13 mouse cellular contexts compared by ENCODE assay signal in the genomic region with DNA sequence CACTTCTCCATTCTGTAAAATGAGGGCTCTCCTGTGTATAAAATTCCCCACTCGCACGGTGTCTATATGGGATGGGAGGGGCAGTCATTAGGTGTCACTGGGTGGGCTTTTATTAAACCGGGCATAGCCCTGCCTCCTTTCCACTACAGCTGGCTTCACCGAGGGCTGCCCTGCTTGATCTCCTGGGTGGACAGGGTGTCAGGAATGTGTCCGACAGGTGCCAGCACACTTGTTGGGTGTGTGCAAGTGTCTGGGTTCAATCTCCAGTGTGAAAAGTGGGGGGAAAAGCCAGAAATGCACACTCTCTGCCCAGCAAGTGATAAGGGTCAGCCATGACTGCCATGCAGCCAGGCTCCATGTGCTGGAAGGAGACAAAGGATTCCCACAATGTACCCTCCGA. TPM values are rescaled to one million over a fixed set of nuclear protein-coding genes. Genes with fewer than 3 reads are reported as not detected.
DNase-seq lines count a peak whose midpoint lies in the region; ATAC-seq and TF ChIP-seq lines count a peak whose summit lies in the region.
"Had no signal": no experiment of that assay in that cellular context is flagged by ENCODE, and none has a peak within 500 bp of the region (broad histone marks: within the 10 kb centered on the region; RNA-seq: fewer than 3 reads in every experiment).

No protein-coding gene starts in this region.

- H3K9me3 ChIP-seq in embryonic facial prominence, embryonic 12.5 days: no peaks in the 10 kb centered on the region
- H3K9me3 ChIP-seq in intestine, embryonic 15.5 days: no peaks in the 10 kb centered on the region
- H3K9me3 ChIP-seq in liver, embryonic 15.5 days (replicated peaks): no peaks in the 10 kb centered on the region
- no peaks in the 10 kb centered on the region for H3K9me3 ChIP-seq in hindbrain, embryonic 12.5 days (replicated peaks)
- H3K9me3 ChIP-seq: forebrain, embryonic 12.5 days had no signal

- H3K4me1 ChIP-seq in liver, adult 2 months (ENCODE audit: control insufficient read depth, insufficient read depth, low read length): peaks cover 45% of the 10 kb centered on the region
- peaks cover 35% of the 10 kb centered on the region for H3K4me1 ChIP-seq in embryonic facial prominence, embryonic 12.5 days
- H3K4me1 ChIP-seq in intestine, embryonic 15.5 days (replicated peaks): peaks cover 76% of the 10 kb centered on the region
- H3K4me1 ChIP-seq in liver, embryonic 15.5 days (replicated peaks): peaks cover 100% of the 10 kb centered on the region
- peaks cover 28% of the 10 kb centered on the region for H3K4me1 ChIP-seq in hindbrain, embryonic 12.5 days

- no peaks in the 10 kb centered on the region for H3K27me3 ChIP-seq in liver, adult 2 months (ENCODE audit: control insufficient read depth, insufficient read depth, low read length)
- no peaks in the 10 kb centered on the region for H3K27me3 ChIP-seq in embryonic facial prominence, embryonic 12.5 days
- H3K27me3 ChIP-seq in intestine, embryonic 15.5 days (replicated peaks): no peaks in the 10 kb centered on the region
- no peaks in the 10 kb centered on the region for H3K27me3 ChIP-seq in liver, embryonic 15.5 days
- peaks cover 2% of the 10 kb centered on the region; the same call in 1 of the 2 replicates for H3K27me3 ChIP-seq in hindbrain, embryonic 12.5 days
- H3K27me3 ChIP-seq: forebrain, embryonic 12.5 days had no signal

- peaks cover 68% of the 10 kb centered on the region for H3K79me2 ChIP-seq in liver, adult 2 months (ENCODE audit: control insufficient read depth, insufficient read depth, low read length)

- TF ChIP-seq POLR2A in liver, adult 2 months (IDR thresholded peaks at IDR 0.05; ENCODE audit: extremely low read depth, insufficient read depth, low read length): no peak

- H3K27ac ChIP-seq in liver, adult 2 months (replicated peaks; ENCODE audit: insufficient read depth, low read depth, low read length): peak overlapping the region; percentile 57; the same call in 1 of the 2 replicates
- H3K27ac ChIP-seq in embryonic facial prominence, embryonic 12.5 days: peak overlapping the region; percentile 75
- peak overlapping the region; percentile 67 for H3K27ac ChIP-seq in intestine, embryonic 15.5 days
- H3K27ac ChIP-seq in liver, embryonic 15.5 days (replicated peaks): peak overlapping the region; percentile 98
- H3K27ac ChIP-seq in hindbrain, embryonic 12.5 days: no peak overlapping the region
- H3K27ac ChIP-seq: forebrain, embryonic 12.5 days had no signal

- DNase-seq in liver, adult 2 months (ENCODE audit: extremely low read depth, low read depth, low spot score): no peak
- DNase-seq in liver: no peak
- no peak for DNase-seq in cerebellum, adult 9-11 months
- no peak for DNase-seq in ovary, adult 18-20 months (ENCODE audit: low spot score)
- DNase-seq: adrenal gland, postnatal 14 days; cerebellum, postnatal 10 days; right cerebral cortex, adult 18-20 months; thymus, postnatal 4 days had no signal

- 86% methylated on average over 6 of the region's 6 CpGs for WGBS in liver, adult 2 months
- WGBS in embryonic facial prominence, embryonic 12.5 days: 66% methylated on average over 6 of the region's 6 CpGs
- WGBS in intestine, embryonic 15.5 days: 67% methylated on average over 6 of the region's 6 CpGs
- WGBS in liver, embryonic 15.5 days (ENCODE audit: insufficient replicate concordance): 48% methylated on average over 6 of the region's 6 CpGs
- WGBS in hindbrain, embryonic 12.5 days: 67% methylated on average over 6 of the region's 6 CpGs

- TF ChIP-seq CTCF in liver, adult 2 months (IDR thresholded peaks at IDR 0.05; ENCODE audit: low read depth, low read length): no peak

- H3K4me3 ChIP-seq in liver, adult 2 months (ENCODE audit: insufficient read depth, low read depth, low read length): no peak overlapping the region
- H3K4me3 ChIP-seq in embryonic facial prominence, embryonic 12.5 days: no peak overlapping the region
- no peak overlapping the region for H3K4me3 ChIP-seq in intestine, embryonic 15.5 days (replicated peaks)
- no peak overlapping the region for H3K4me3 ChIP-seq in liver, embryonic 15.5 days (replicated peaks)
- H3K4me3 ChIP-seq in hindbrain, embryonic 12.5 days: no peak overlapping the region
- H3K4me3 ChIP-seq: forebrain, embryonic 12.5 days had no signal

- no peak overlapping the region for H3K9ac ChIP-seq in liver, adult 2 months (ENCODE audit: low read depth, low read length)
- no peak overlapping the region for H3K9ac ChIP-seq in embryonic facial prominence, embryonic 12.5 days
- peak overlapping the region; percentile 26; the same call in 1 of the 2 replicates for H3K9ac ChIP-seq in intestine, embryonic 15.5 days
- H3K9ac ChIP-seq in liver, embryonic 15.5 days: peak overlapping the region; percentile 39
- no peak overlapping the region for H3K9ac ChIP-seq in hindbrain, embryonic 12.5 days
- H3K9ac ChIP-seq: forebrain, embryonic 12.5 days had no signal

- no peak overlapping the region for H3K4me2 ChIP-seq in embryonic facial prominence, embryonic 12.5 days (replicated peaks)
- H3K4me2 ChIP-seq in intestine, embryonic 15.5 days (replicated peaks): peak overlapping the region; percentile 16; the same call in 1 of the 2 replicates
- peak overlapping the region; percentile 33; the same call in 1 of the 2 replicates for H3K4me2 ChIP-seq in liver, embryonic 15.5 days
- H3K4me2 ChIP-seq in hindbrain, embryonic 12.5 days (replicated peaks): no peak overlapping the region
- H3K4me2 ChIP-seq: forebrain, embryonic 12.5 days had no signal

- no peaks in the 10 kb centered on the region for H3K36me3 ChIP-seq in liver, adult 2 months (ENCODE audit: control insufficient read depth, insufficient read depth, low read length)
- H3K36me3 ChIP-seq in embryonic facial prominence, embryonic 12.5 days: no peaks in the 10 kb centered on the region
- no peaks in the 10 kb centered on the region for H3K36me3 ChIP-seq in intestine, embryonic 15.5 days
- H3K36me3 ChIP-seq in liver, embryonic 15.5 days (replicated peaks): peaks cover 55% of the 10 kb centered on the region
- no peaks in the 10 kb centered on the region for H3K36me3 ChIP-seq in hindbrain, embryonic 12.5 days
- H3K36me3 ChIP-seq: forebrain, embryonic 12.5 days had no signal

- ATAC-seq in embryonic facial prominence, embryonic 12.5 days (ENCODE audit: insufficient number of reproducible peaks, insufficient read depth, low FRiP score, low TSS enrichment): no peak
- ATAC-seq in intestine, embryonic 15.5 days: no peak
- no peak for ATAC-seq in liver, embryonic 15.5 days (ENCODE audit: insufficient read depth)
- no peak for ATAC-seq in hindbrain, embryonic 12.5 days (ENCODE audit: low FRiP score)

RNA-seq across cellular contexts. Expression of gene Cd82, which starts 10.9 kb away (rescaled TPM):
- 76.1 and 81.6 TPM in 2 replicates for total RNA-seq in liver, adult 2 months (2014; rRNA removed)
- polyA plus RNA-seq in liver, adult 2 months (2012; rRNA removed): 140 and 148 TPM in 2 replicates
- 24.6 and 25.0 TPM in 2 replicates for polyA plus RNA-seq in embryonic facial prominence, embryonic 12.5 days (2016; fragmentation: Nextera tagmentation; extraction: Ambion mirVana)
- 106 and 127 TPM in 2 replicates for polyA plus RNA-seq in intestine, embryonic 15.5 days (2015; fragmentation: Nextera tagmentation; extraction: Ambion mirVana)
- 113 and 118 TPM in 2 replicates for polyA plus RNA-seq in liver, embryonic 15.5 days (2015; fragmentation: Nextera tagmentation; extraction: Ambion mirVana)
- polyA plus RNA-seq in hindbrain, embryonic 12.5 days (2016; fragmentation: Nextera tagmentation; extraction: Ambion mirVana): 13.2 and 15.4 TPM in 2 replicates

Comparison
In these comparisons a context has a peak if more than half of its experiments do, and no peak if none do; other contexts are left out.
1. H3K9ac ChIP-seq: peak in intestine, embryonic 15.5 days (single experiment) and liver, embryonic 15.5 days (single experiment); none in liver, adult 2 months (single experiment), embryonic facial prominence, embryonic 12.5 days (single experiment) and hindbrain, embryonic 12.5 days (single experiment).
2. H3K4me2 ChIP-seq: peak in intestine, embryonic 15.5 days (single experiment) and liver, embryonic 15.5 days (single experiment); none in embryonic facial prominence, embryonic 12.5 days (single experiment) and hindbrain, embryonic 12.5 days (single experiment).